Mouse (Mus musculus) hindbrain, postnatal 0 days (tissue): ENCODE data around the gene Gdf11. TPM values are rescaled to one million over a fixed set of nuclear protein-coding genes. Genes with fewer than 3 reads are reported as not detected.

Experiments used
- ATAC-seq: fragments of 200-750 bp; cut with Nextera tagmentation; 2 replicates; pipeline ENCODE4 v1.8.0; 2017; ENCODE audit warnings: mild to moderate bottlenecking, moderate TSS enrichment, moderate library complexity
- DNase-seq: peaks from one replicate; pipeline ENCODE4 v3.0.0-alpha.2; 2015; ENCODE audit warnings: low spot score
- H3K27ac ChIP-seq: fragments of 300-500 bp; sonication (generic); 2 replicates; pipeline ENCODE4 v1.5.1; 2014; ENCODE audit warnings: mild to moderate bottlenecking
- H3K27me3 ChIP-seq: fragments of 300-500 bp; sonication (generic); 2 replicates; pipeline ENCODE4 v1.6.1; 2014; ENCODE audit warnings: low read length, mixed read lengths; ENCODE audit not compliant: insufficient read depth
- H3K36me3 ChIP-seq: fragments of 300-500 bp; sonication (generic); 2 replicates; pipeline ENCODE4 v1.6.1; 2014; ENCODE audit warnings: low read length, mixed read lengths; ENCODE audit not compliant: insufficient read depth
- H3K4me1 ChIP-seq: fragments of 300-500 bp; sonication (generic); 2 replicates; pipeline ENCODE4 v1.6.1; 2014; ENCODE audit warnings: antibody characterized with exemption, low read length, mixed read lengths; ENCODE audit not compliant: insufficient read depth
- H3K4me2 ChIP-seq: fragments of 300-500 bp; sonication (generic); 2 replicates; pipeline ENCODE4 v1.6.1; 2014; ENCODE audit warnings: low read depth, mild to moderate bottlenecking, low read length, moderate library complexity, mixed read lengths
- H3K4me3 ChIP-seq: fragments of 300-500 bp; sonication (generic); 2 replicates; pipeline ENCODE4 v1.5.1; 2014; ENCODE audit warnings: low read length
- H3K9ac ChIP-seq: fragments of 300-500 bp; sonication (generic); replicated peaks from 2 replicates; pipeline ENCODE4 v1.6.1; 2014; ENCODE audit warnings: mild to moderate bottlenecking, low read length, moderate library complexity, mixed read lengths
- H3K9me3 ChIP-seq: fragments of 300-500 bp; sonication (generic); 2 replicates; pipeline ENCODE4 v1.6.1; 2016; ENCODE audit warnings: low read length, mixed read lengths
- CTCF ChIP-seq: IDR thresholded peaks from 2 replicates; pipeline ENCODE4 v1.5.1; 2016; ENCODE audit warnings: antibody characterized with exemption, control low read depth, low read depth
- WGBS: fragments of 180-500 bp; shearing (Covaris S2); extraction: QIAGEN DNeasy Blood & Tissue Kit; methylation state at CpG from one replicate; pipeline ENCODE4 v1.1.7; 2014; 5-methylcytosine and 5-hydroxymethylcytosine counted together
- polyA plus RNA-seq: library from polyadenylated mRNA; unstranded; fragments of >200 nt; fragmentation: Nextera tagmentation; extraction: Ambion mirVana; gene quantifications from 2 replicates; pipeline ENCODE4 v1.2.1, GENCODE M21; 2015
- total RNA-seq: library from RNA; depleted of rRNA; stranded (reverse); fragments of >200 nt; gene quantifications from 2 replicates; pipeline ENCODE4 v1.2.3, GENCODE M21; 2014

Gdf11 gene
- total and polyA plus RNA-seq, 2 experiments from 2014 or later = 6.7 to 18.8 TPM

GRCm38 (mm10) chr10:128934997-128935787 is 43.7 kb upstream of the Gdf11 start:
- Histone ChIP-seq H3K4me2 (peak overlapping the region; percentile 90), H3K36me3 (no peaks in the 10 kb centered on the region), H3K27me3 (no peaks in the 10 kb centered on the region), H3K4me3 (peak overlapping the region; percentile 54), H3K27ac (no peak overlapping the region; the same call in 1 of the 2 replicates), H3K4me1 (peaks cover 18% of the 10 kb centered on the region), H3K9ac (peak overlapping the region; percentile 15), H3K9me3 (no peaks in the 10 kb centered on the region)
- 55% methylated on average over 7 of the region's 7 CpGs for WGBS
- ATAC-seq = no peak
- TF ChIP-seq CTCF = peak; percentile 27
- DNase-seq = no peak

- ATAC-seq = peak; percentile 13; the same call in 1 of the 2 replicates
These were observed 42.6 kb upstream of the Gdf11 start for GRCm38 (mm10) chr10:128933976-128934721.

GRCm38 (mm10) chr10:128933574-128933973 is 42.1 kb upstream of the Gdf11 start, which contains the start of gene Itga7:
Itga7 (plus strand) TSS chr10:128933818.
- peaks cover 13% of the 10 kb centered on the region; the same call in 1 of the 2 replicates for H3K4me1 ChIP-seq
- no peak for TF ChIP-seq CTCF
- under 1% methylated on average over 26 of the region's 26 CpGs for WGBS
- peak within 1 kb of the TSS; percentile 54 for H3K4me3 ChIP-seq
- H3K9me3 ChIP-seq = no peaks in the 10 kb centered on the region
- no peaks in the 10 kb centered on the region for H3K36me3 ChIP-seq
- H3K4me2 ChIP-seq = peak within 1 kb of the TSS; percentile 90
- ATAC-seq (peak; percentile 76), DNase-seq (peak; percentile 61)
- H3K27ac ChIP-seq = peak within 1 kb of the TSS; percentile 41; the same call in 1 of the 2 replicates
- no peaks in the 10 kb centered on the region for H3K27me3 ChIP-seq
- peak within 1 kb of the TSS; percentile 63 for H3K9ac ChIP-seq

More at GRCm38 (mm10) chr10:128933976-128934721, 42.6 kb upstream of the Gdf11 start:
- H3K4me2 ChIP-seq = peak overlapping the region; percentile 90
- no peaks in the 10 kb centered on the region for H3K9me3 ChIP-seq
- no peak for DNase-seq
- peaks cover 17% of the 10 kb centered on the region for H3K4me1 ChIP-seq
- H3K27ac ChIP-seq = peak overlapping the region; percentile 41; the same call in 1 of the 2 replicates
- H3K27me3 ChIP-seq = no peaks in the 10 kb centered on the region
- peak overlapping the region; percentile 63 for H3K9ac ChIP-seq
- TF ChIP-seq CTCF = no peak
- H3K36me3 ChIP-seq = no peaks in the 10 kb centered on the region
- H3K4me3 ChIP-seq = peak overlapping the region; percentile 54
- WGBS = 3% methylated on average over 21 of the region's 21 CpGs

GRCm38 (mm10) chr10:128931441-128931840 is 39.9 kb upstream of the Gdf11 start:
- Histone ChIP-seq H3K9ac (no peak overlapping the region), H3K9me3 (no peaks in the 10 kb centered on the region), H3K36me3 (no peaks in the 10 kb centered on the region), H3K4me3 (no peak overlapping the region), H3K4me2 (no peak overlapping the region), H3K27me3 (no peaks in the 10 kb centered on the region), H3K4me1 (peaks cover 4% of the 10 kb centered on the region; the same call in 1 of the 2 replicates), H3K27ac (no peak overlapping the region)
- TF ChIP-seq CTCF = no peak
- no peak for ATAC-seq
- no peak for DNase-seq
- 77% methylated on average over 2 of the region's 2 CpGs for WGBS

GRCm38 (mm10) chr10:128929638-128930378 is 38.3 kb upstream of the Gdf11 start:
- TF ChIP-seq CTCF = no peak
- 46% methylated on average over 7 of the region's 7 CpGs for WGBS
- ATAC-seq = peak; percentile 37; the same call in 1 of the 2 replicates

GRCm38 (mm10) chr10:128928356-128928755 is 36.8 kb upstream of the Gdf11 start:
- H3K9me3 ChIP-seq = no peaks in the 10 kb centered on the region
- no peak overlapping the region for H3K4me2 ChIP-seq
- no peak for ATAC-seq
- no peak overlapping the region for H3K9ac ChIP-seq
- DNase-seq = peak; percentile 50
- peaks cover 11% of the 10 kb centered on the region for H3K4me1 ChIP-seq
- H3K27ac ChIP-seq = peak overlapping the region; percentile 21; the same call in 1 of the 2 replicates
- no peak overlapping the region for H3K4me3 ChIP-seq
- H3K36me3 ChIP-seq = no peaks in the 10 kb centered on the region
- no peaks in the 10 kb centered on the region for H3K27me3 ChIP-seq
- 16% methylated on average over 4 of the region's 4 CpGs for WGBS
- TF ChIP-seq CTCF = no peak

More at GRCm38 (mm10) chr10:128929638-128930378, 38.3 kb upstream of the Gdf11 start:
- Histone ChIP-seq H3K36me3 (no peaks in the 10 kb centered on the region), H3K4me3 (no peak overlapping the region), H3K27me3 (no peaks in the 10 kb centered on the region), H3K27ac (no peak overlapping the region), H3K4me1 (0 out of 2 replicates have a peak, but pooled peaks cover 4% of the 10 kb centered on the region), H3K9me3 (no peaks in the 10 kb centered on the region), H3K4me2 (no peak overlapping the region), H3K9ac (no peak overlapping the region)
- DNase-seq = peak; percentile 46
